Mouse (Mus musculus) E14TG2a.4 (cell line): ENCODE data around the gene Gm49711.

Experiments used
- CTCF ChIP-seq: conservative IDR thresholded peaks from 2 replicates; pipeline ENCODE4 v1.5.1; 2014; ENCODE audit warnings: low read length
- NANOG ChIP-seq: IDR thresholded peaks from 2 replicates; pipeline ENCODE4 v1.6.1; 2014; ENCODE audit warnings: borderline replicate concordance, low read length, mixed read lengths
- POU5F1 ChIP-seq: IDR thresholded peaks from 2 replicates; pipeline ENCODE4 v1.6.1; 2014; ENCODE audit warnings: low read length, borderline replicate concordance

GRCm38 (mm10) chr16:92019141-92020118 lies 38.7 kb upstream of the Gm49711 start:
- TF ChIP-seq CTCF: no peak
- TF ChIP-seq POU5F1: no peak
- no peak for TF ChIP-seq NANOG
